Mouse (Mus musculus) bone marrow, adult 2 months (tissue): ENCODE data around the gene Spock1. TPM values are rescaled to one million over a fixed set of nuclear protein-coding genes. Genes with fewer than 3 reads are reported as not detected.

ENCODE experiments used
- H3K27ac ChIP-seq: fragments of 200-500 bp; 2 replicates; pipeline ENCODE4 v1.5.1; 2012; ENCODE audit warnings: low read depth, mild to moderate bottlenecking, control low read depth, inconsistent platforms, low read length; ENCODE audit not compliant: control insufficient read depth, poor library complexity, insufficient read depth
- H3K4me1 ChIP-seq: fragments of 200-500 bp; 2 replicates; pipeline ENCODE4 v1.6.1; 2011; ENCODE audit warnings: low read length; ENCODE audit not compliant: control insufficient read depth, insufficient read depth
- H3K4me3 ChIP-seq: fragments of 200-500 bp; replicated peaks from 2 replicates; pipeline ENCODE3; 2011; ENCODE audit warnings: mild to moderate bottlenecking, low read depth, low read length, control low read depth; ENCODE audit not compliant: control insufficient read depth
- CTCF ChIP-seq: fragments of 200-500 bp; IDR thresholded peaks from 2 replicates; pipeline ENCODE4 v1.5.1; 2011; ENCODE audit warnings: low read length, control low read depth; ENCODE audit not compliant: control insufficient read depth, insufficient read depth
- POLR2A ChIP-seq: fragments of 200-500 bp; IDR thresholded peaks from 2 replicates; pipeline ENCODE4 v1.6.1; 2011; ENCODE audit warnings: low read depth, mild to moderate bottlenecking, control low read depth, low read length, borderline replicate concordance; ENCODE audit not compliant: control insufficient read depth
- WGBS: fragments of 180-500 bp; shearing (Covaris S2); methylation state at CpG from one replicate; pipeline ENCODE4 v1.1.7; 2018; 5-methylcytosine and 5-hydroxymethylcytosine counted together
- polyA plus RNA-seq: library from polyadenylated mRNA; stranded (reverse); fragments of >200 nt; gene quantifications from 2 replicates; pipeline ENCODE4 v1.2.4, GENCODE M21; 2011; ENCODE audit warnings: low replicate concordance; ENCODE audit not compliant: missing spikeins, insufficient read depth, insufficient read length

Gene Spock1
- polyA plus RNA-seq, 1 experiment: 0.87 TPM

- 79% methylated on average over 2 of the region's 2 CpGs for WGBS
- H3K4me1 ChIP-seq: no peaks in the 10 kb centered on the region; the same call in 1 of the 2 replicates
- H3K27ac ChIP-seq: no peak overlapping the region
- H3K4me3 ChIP-seq: no peak overlapping the region
- TF ChIP-seq CTCF: no peak
- no peak for TF ChIP-seq POLR2A
Observed at GRCm38 (mm10) chr13:57648784-57649183, 259.3 kb downstream of the Spock1 start.

GRCm38 (mm10) chr13:57647456-57647855 lies 260.7 kb downstream of the Spock1 start:
- H3K4me1 ChIP-seq: no peaks in the 10 kb centered on the region; the same call in 1 of the 2 replicates
- WGBS: 70% methylated on average over 4 of the region's 4 CpGs
- TF ChIP-seq POLR2A: no peak
- H3K4me3 ChIP-seq: no peak overlapping the region
- no peak overlapping the region for H3K27ac ChIP-seq

GRCm38 (mm10) chr13:57643036-57643435 lies 265.1 kb downstream of the Spock1 start:
- 80% methylated on average over 12 of the region's 12 CpGs for WGBS
- Histone ChIP-seq H3K4me3 (no peak overlapping the region), H3K4me1 (no peaks in the 10 kb centered on the region), H3K27ac (no peak overlapping the region)
- no peak for TF ChIP-seq CTCF
- TF ChIP-seq POLR2A: no peak

- no peaks in the 10 kb centered on the region for H3K4me1 ChIP-seq
- no peak overlapping the region for H3K27ac ChIP-seq
- H3K4me3 ChIP-seq: no peak overlapping the region
- TF ChIP-seq POLR2A (no peak), CTCF (no peak)
- WGBS: 78% methylated on average over 4 of the region's 4 CpGs
Observed at GRCm38 (mm10) chr13:57641649-57642048, 266.5 kb downstream of the Spock1 start.

GRCm38 (mm10) chr13:57640968-57641367 lies 267.2 kb downstream of the Spock1 start:
- no peak overlapping the region for H3K27ac ChIP-seq
- no peak overlapping the region for H3K4me3 ChIP-seq
- H3K4me1 ChIP-seq: no peaks in the 10 kb centered on the region
- TF ChIP-seq CTCF: no peak
- TF ChIP-seq POLR2A: no peak
- 84% methylated on average over 2 of the region's 2 CpGs for WGBS

- 72% methylated on average over 5 of the region's 5 CpGs for WGBS
- H3K4me3 ChIP-seq: no peak overlapping the region
Observed at GRCm38 (mm10) chr13:57638820-57639219, 269.3 kb downstream of the Spock1 start.

GRCm38 (mm10) chr13:57637606-57638132 lies 270.5 kb downstream of the Spock1 start:
- 87% methylated on average over 15 of the region's 15 CpGs for WGBS
- TF ChIP-seq CTCF (no peak), POLR2A (no peak)
- Histone ChIP-seq H3K4me3 (no peak overlapping the region), H3K27ac (no peak overlapping the region), H3K4me1 (no peaks in the 10 kb centered on the region)

More at GRCm38 (mm10) chr13:57638820-57639219, 269.3 kb downstream of the Spock1 start:
- no peak for TF ChIP-seq POLR2A
- no peak for TF ChIP-seq CTCF
- Histone ChIP-seq H3K27ac (no peak overlapping the region), H3K4me1 (no peaks in the 10 kb centered on the region)

- no peak for TF ChIP-seq CTCF
- no peak for TF ChIP-seq POLR2A
- Histone ChIP-seq H3K4me3 (no peak overlapping the region), H3K4me1 (no peaks in the 10 kb centered on the region), H3K27ac (no peak overlapping the region)
- 80% methylated on average over 10 of the region's 10 CpGs for WGBS
Observed at GRCm38 (mm10) chr13:57637080-57637572, 271.0 kb downstream of the Spock1 start.

GRCm38 (mm10) chr13:57636196-57637015 lies 271.7 kb downstream of the Spock1 start:
- Histone ChIP-seq H3K27ac (no peak overlapping the region), H3K4me1 (no peaks in the 10 kb centered on the region), H3K4me3 (no peak overlapping the region)
- 67% methylated on average over 10 of the region's 10 CpGs for WGBS
- TF ChIP-seq CTCF (no peak), POLR2A (no peak)
